Mouse (Mus musculus) ovary, postnatal 10 days (tissue): ENCODE measurements around the gene Sulf2.

Experiments used
- DNase-seq: peaks from one replicate; pipeline ENCODE4 v3.0.0; 2022; ENCODE audit warnings: low spot score

Sulf2 gene

DNA sequence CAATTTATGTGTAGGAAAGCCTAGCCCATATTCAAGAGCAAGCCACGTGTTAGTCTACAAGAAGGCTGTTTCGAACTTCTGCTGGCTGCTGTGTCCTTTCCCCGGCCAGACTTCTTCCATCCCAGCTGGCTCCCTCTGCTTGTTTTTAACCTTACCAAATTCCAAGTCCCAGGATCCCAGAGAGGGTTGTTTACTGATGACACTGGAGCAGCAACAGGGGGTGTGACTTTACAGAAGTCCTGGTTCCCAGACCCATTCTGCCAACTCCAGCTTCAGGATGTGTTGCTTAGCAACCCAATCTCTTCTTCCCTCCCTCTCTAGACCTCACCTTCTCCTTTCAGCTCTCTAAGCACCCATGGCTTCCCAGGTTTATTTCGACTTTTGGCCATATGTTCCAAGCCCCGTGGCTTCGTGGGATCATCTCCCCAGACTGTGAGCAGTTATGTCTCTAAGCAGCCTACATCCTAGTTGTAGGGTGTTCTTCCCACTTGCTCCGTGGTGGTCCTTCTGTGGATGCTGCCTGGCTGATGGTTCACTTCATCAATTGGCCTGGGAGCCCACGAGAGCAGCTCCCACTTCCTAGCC is 20.2 kb upstream of the Sulf2 start:
- no peak for DNase-seq

DNA sequence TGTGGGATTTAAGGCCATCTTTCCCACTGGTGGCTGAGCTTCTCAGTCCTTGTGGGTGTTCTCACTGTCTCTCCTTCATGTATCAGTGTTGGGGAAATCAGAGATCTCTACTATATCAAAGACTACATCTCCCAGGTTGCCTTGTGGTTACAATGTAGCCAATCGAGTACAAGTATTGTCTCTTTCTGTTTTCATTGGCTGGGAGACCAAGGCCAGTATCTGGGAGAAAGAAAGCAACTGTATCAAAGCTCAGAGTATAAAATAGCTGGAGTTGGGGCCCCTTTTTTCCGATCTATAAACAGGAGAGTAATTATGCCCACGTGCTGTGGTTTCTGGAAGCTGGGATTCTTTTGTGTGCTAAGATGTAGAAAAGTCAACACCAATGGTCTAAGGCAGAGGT is 19.7 kb upstream of the Sulf2 start:
- no peak for DNase-seq

GRCm38 (mm10) chr2:166173169-166173568 is 17.7 kb upstream of the Sulf2 start:
- no peak for DNase-seq

- no peak for DNase-seq
Measured at GRCm38 (mm10) chr2:166170173-166170572, 14.7 kb upstream of the Sulf2 start.

DNA sequence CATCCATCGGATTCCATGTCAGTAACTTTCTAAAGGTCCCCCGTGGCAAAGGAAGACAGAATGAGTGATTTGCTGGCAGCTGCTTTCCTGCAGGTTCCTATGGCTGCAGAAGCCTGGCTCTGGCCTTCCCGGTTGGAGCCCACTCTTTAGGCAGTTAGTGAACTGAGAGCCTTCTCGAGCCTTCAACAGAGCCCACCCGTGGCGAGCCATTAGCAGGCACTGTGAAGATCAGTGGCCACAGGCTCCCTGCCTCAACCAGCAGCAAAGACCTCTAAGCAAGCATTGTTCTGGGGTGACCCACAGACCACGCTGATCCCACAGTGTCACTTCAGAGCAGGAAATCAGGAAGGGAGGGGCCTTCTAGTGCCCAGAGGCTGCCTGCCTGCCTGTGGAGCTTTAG is 13.4 kb upstream of the Sulf2 start:
- DNase-seq, result no peak

DNA sequence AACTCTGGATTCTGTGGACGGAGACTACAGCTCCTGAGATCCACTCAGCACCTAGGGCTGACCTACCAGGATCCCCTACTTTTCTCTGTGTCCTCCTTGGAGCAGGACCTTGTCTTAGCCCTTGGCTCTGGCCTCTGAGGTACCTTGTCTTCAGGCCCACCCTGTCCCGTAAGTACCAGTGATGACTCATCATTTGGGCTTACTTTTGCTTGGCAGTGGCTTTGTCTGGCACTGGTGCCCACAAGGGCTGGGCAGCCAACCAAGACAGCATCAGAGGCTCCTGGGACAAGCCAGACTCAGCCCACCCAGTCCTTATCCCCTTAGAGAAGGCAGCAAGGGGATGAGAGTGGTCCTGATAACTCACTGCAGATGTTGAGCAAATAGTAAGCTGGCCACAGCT is 11.9 kb upstream of the Sulf2 start:
- DNase-seq, result no peak

DNA sequence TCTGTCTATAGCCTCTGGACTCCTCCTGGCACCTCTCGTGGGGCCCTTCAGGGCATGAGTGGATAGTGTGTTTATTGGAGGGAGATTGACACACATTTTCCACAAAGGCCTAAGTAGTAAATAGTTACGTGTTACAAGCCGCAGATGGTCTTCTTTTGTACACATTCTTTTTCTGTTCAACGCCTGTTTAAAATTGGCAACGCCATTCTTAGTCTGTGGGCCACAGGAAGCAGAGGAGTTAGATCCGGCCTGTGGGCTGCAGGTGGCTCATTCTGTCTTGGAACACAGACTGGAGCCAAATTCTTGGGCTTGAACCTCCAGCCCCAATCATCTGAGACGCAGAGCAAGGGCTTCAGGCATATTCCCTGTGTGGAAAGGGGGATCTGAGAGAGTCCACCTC is 9.9 kb upstream of the Sulf2 start:
- DNase-seq, result no peak

DNA sequence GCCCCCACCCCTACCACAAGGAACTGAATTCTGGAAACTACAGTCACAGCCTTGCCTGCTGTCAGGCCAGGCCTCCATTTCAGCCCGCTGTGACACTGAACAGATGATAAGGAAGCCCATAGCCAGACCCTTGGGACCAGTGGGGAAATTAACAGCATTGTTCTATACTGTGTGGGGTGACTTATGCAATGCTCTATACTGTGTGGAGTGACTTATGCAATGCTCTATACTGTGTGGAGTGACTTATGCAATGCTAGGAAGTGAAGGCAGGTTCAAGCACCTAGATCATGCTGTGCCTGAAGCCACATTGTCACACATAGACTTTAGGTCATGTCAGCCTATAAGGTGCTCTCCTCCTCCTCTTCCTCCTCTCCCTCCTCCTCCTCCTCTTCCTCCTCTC is 9.1 kb upstream of the Sulf2 start:
- DNase-seq, result no peak

DNA sequence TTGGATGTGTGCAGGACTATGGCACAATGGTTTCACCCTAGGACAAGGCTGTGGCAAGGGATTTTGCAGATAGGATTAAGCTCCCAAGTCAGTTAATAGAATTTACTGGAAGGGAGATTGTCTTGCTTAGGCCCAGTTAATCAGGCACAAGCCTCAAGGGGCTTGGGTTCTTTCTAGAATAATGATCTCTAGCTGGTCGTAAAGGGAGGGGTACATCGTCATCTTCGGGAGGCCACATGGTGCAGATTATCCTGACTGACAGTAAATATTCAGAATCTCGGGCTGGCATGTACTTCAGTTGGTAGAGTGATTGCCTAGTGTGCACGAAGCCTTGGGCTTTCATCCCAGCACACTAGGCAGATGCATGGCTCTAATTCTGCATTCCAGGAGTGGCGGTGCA is 8.5 kb upstream of the Sulf2 start:
- no peak for DNase-seq

GRCm38 (mm10) chr2:166163252-166163651 is 7.8 kb upstream of the Sulf2 start:
- DNase-seq, result no peak

DNA sequence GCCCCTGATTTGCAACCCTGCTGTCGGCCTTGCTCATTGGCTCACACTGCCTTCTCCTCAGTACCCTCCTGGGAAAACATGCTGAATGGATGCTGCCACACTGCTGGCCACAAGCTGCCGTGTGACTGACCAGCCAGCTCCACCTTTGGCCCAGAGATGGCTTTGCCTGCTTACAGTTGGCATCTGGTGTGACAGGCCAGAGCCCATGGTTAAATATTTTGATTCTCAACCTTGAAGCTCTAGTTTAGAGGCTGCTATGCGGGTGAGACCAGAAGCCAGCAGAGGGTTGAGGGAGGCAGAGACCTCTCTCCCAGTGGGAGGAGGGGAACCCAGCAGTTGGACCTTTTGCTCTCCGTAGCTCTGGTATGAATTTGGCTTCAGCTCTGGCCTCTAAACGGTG is 6.7 kb upstream of the Sulf2 start:
- DNase-seq, result no peak

DNA sequence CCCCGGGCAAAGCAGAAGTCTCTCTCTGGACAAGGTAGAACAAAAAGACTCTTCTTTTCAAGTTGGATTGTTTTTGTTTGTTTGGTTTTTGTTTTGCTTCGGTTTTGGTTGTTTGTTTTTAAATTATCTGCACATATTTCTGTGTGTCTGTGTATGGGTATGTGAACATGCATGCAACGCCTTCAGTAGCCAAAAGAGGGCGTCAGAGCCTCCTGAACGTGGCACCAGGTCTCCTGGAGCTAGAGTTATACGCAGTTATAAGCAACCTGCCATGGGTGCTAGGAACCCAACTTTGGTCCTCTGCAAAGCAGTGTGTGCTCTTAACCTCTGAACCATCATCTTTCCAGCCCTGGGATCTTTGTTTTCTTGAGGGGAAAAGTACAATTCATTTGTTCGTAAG is 3.8 kb upstream of the Sulf2 start:
- no peak for DNase-seq

- no peak for DNase-seq
Measured at GRCm38 (mm10) chr2:166157767-166158561, 2.5 kb upstream of the Sulf2 start.

GRCm38 (mm10) chr2:166157144-166157543 is 1.7 kb upstream of the Sulf2 start:
- no peak for DNase-seq

- DNase-seq, result no peak
Measured at GRCm38 (mm10) chr2:166156122-166156521, 659 bp upstream of the Sulf2 start.

GRCm38 (mm10) chr2:166154749-166155453 is 562 bp downstream of the Sulf2 start:
- DNase-seq, result peak; percentile 38

GRCm38 (mm10) chr2:166153891-166154711 is 1.4 kb downstream of the Sulf2 start:
- DNase-seq, result no peak

GRCm38 (mm10) chr2:166153399-166153793 is 2.1 kb downstream of the Sulf2 start:
- DNase-seq, result no peak

DNA sequence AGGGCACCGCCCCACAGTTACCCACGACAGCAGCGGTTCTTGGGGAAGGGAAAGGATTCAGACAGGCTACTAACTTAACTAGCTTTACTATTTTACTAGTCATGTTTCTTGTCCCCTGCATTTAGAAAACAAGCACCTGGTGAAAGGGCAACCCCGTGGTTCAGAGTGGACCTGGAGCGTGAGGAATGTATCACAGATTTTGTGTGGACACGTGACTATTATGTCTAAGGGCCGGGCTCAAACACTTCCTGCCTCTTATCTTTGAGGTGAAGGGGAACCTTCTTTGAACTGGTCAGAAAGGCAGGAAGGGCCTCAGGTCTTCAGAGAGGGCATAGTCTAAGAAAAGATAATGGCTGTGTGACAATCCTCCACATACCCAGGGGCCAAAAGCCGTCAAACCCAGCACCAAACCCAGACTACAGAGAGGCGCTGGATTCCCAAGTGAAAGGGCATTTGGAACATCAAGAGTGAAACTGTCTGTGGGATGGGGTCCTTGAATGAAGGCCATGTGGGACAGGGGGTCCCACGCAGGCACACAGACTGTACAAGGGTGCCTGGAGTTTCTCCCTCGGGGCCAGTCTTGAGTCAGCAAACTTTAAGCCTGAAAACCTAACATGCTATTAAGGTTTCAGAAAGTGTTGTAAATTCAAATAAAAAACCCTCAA is 2.6 kb downstream of the Sulf2 start:
- DNase-seq, result no peak

DNA sequence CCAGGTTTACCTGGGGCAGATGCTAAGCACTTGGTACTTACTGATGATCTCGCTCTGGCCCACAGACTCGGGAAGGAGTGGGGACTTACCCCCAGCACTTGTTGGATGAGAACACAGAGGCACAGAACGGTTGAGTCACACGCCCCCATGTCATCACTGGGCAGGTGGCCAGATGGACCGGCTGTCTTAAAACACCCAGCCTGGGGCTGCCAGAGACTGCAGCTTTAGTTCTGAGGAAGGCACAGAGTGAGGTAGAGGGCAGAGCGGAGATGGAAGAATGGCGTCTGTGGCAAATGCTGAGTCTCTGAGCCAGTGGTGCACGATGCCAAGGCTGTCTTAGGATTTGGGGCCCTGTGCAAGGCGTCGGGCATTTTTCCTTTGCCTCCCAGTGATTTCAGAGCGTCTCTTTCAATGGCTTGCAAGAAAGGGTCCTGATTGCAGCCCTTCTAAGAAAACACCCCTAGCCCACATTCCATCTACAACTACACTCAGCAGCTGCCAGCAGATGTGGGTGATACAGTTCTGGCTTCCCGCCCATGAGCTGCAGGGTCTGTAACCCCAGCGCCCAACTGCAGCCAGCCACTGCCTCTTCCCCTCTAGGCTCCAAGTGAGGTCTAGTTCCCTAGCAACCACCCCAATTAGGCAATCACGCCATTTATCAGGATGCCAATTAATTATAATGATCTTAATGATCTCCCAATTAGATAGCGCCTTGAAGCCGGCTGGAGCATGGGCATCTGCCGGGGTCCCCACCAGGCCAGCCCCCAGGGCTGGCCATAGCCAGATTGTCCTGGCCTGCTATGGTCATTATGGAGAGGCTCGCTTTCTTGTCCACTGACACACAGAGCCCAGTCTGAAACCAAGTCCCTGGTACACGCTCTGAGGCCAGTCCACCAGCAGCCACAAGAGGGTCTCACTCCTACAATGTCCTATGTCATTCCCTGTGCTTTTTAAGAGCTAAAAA is 3.7 kb downstream of the Sulf2 start:
- DNase-seq, result peak; percentile 52

DNA sequence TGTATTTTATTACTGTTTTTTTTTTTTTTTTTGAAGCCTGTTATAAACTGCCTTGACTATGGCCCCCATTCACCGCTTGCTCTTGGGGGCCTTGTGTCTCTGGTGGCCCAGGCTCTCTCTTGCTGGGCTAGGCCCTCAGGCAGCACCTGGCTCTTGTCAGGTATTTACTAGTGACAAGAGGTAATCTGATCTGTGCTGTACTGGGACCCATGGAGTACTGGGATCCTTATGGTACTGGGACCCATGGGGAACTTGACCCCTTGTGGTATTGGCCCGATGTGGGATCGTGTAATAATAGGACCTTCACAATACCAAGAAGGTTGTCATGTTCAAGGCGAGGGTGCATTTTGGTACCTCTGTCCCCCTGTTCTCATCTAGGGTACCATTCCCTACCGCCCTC is 4.9 kb downstream of the Sulf2 start:
- no peak for DNase-seq
